Mouse (Mus musculus): ENCODE measurements around the gene Adamts4. TPM values are rescaled to one million over a fixed set of nuclear protein-coding genes. Genes with fewer than 3 reads are reported as not detected.

Adamts4 gene
- polyA plus RNA-seq, 1 experiment from 2014 or later, result 5.0 TPM

DNA sequence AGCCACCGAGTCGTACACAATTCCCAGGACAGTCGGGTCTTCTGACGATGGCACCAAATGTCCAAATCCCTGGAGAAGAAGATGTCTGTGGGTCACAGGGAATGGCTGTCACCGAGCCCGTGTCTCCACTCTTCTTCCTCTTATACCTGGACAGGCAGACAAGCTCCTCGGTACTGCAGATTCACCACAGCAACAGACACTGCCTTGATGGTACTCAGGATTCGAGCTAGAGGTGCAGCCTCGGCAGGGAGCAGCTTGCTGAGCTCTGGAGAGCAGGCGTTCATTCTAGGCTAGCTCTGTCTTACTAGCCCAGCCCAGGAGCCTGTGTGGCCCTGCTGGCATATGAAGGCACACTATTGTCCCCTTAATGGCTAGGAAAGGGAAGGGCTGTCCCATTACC lies 27.5 kb downstream of the Adamts4 start:
- peaks cover 61% of the 10 kb centered on the region for H3K36me3 ChIP-seq (ENCODE audit: control insufficient read depth, insufficient read depth, low read length)
- no peak overlapping the region for H3K4me3 ChIP-seq (ENCODE audit: low read depth, low read length)
- H3K27me3 ChIP-seq (replicated peaks; ENCODE audit: control insufficient read depth, insufficient read depth, low read length), result no peaks in the 10 kb centered on the region
- H3K4me1 ChIP-seq (replicated peaks; ENCODE audit: control insufficient read depth, insufficient read depth, low read length), result peaks cover 12% of the 10 kb centered on the region
- H3K4me2 ChIP-seq (ENCODE audit: low read length), result no peak overlapping the region
- no peak overlapping the region for H3K9ac ChIP-seq (ENCODE audit: low read length)
- DNase-seq (ENCODE audit: low spot score) (no peak), ATAC-seq (replicated peaks; ENCODE audit: low FRiP score, low TSS enrichment, low read depth) (no peak)
- H3K9me3 ChIP-seq (ENCODE audit: control insufficient read depth, low read length), result no peaks in the 10 kb centered on the region
- no peak overlapping the region for H3K27ac ChIP-seq (ENCODE audit: low read depth)
- 88% methylated on average over 10 of the region's 10 CpGs for WGBS

DNA sequence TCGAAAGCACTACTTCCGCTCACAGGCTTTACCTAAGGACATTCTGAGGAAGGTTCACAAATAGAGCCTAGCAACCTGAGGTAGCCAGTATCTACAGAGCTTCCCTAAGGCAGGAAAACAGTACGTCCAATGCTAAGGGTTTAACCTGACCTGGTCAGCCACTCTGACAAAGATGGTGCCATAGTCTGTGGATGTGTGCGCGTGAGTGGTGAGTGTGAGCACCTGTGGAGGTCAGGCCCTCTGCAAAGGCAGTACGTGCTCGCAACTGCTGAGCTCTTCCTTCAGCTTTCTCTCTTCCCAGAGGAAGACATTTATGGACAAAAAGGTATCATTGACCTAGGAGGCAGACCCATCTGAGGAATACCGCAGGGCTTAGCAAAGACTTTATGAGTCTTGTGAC lies 28.2 kb downstream of the Adamts4 start:
- DNase-seq (ENCODE audit: low spot score) (peak; percentile 23), ATAC-seq (replicated peaks; ENCODE audit: low FRiP score, low TSS enrichment, low read depth) (no peak)
- no peak overlapping the region for H3K9ac ChIP-seq (ENCODE audit: low read length)
- no peaks in the 10 kb centered on the region for H3K27me3 ChIP-seq (replicated peaks; ENCODE audit: control insufficient read depth, insufficient read depth, low read length)
- peaks cover 12% of the 10 kb centered on the region for H3K4me1 ChIP-seq (replicated peaks; ENCODE audit: control insufficient read depth, insufficient read depth, low read length)
- 94% methylated on average over 8 of the region's 8 CpGs for WGBS
- no peak overlapping the region for H3K4me2 ChIP-seq (ENCODE audit: low read length)
- no peak overlapping the region for H3K4me3 ChIP-seq (ENCODE audit: low read depth, low read length)
- H3K9me3 ChIP-seq (ENCODE audit: control insufficient read depth, low read length), result no peaks in the 10 kb centered on the region
- H3K36me3 ChIP-seq (ENCODE audit: control insufficient read depth, insufficient read depth, low read length), result peaks cover 61% of the 10 kb centered on the region
- H3K27ac ChIP-seq (ENCODE audit: low read depth), result no peak overlapping the region

DNA sequence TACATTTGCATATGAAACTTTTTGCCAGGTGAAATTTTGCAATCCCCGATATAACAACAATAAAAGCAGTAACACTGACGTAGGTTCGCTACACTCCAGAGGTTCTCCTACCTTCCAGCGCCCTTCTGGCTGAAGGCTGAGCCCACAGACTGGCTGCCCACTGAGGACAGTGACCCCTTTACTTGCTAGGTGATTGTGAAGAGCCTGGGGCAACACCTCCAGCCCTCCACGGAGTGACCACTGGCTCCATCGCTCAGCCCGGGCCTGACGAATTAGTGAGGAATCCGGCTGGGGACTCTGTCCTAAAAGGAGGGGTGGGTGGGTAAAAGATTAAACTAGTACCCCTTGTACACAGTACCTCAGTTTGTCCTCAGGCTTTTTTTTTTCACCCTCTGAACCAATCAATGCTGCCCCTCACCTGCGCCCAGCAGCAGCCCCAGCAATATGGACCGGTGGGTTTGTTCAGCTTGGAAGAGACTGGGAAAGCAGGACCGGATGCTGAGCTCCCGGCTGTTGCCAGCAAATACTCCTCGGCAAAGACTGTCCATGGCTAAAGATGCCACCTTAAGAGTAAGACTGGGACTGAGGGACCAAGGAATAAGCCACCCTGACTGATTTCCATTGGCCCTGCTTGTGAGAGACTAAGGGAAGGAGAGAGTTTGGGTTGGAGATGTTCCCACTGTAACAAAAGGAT lies 28.9 kb downstream of the Adamts4 start:
- H3K9ac ChIP-seq (ENCODE audit: low read length), result no peak overlapping the region
- H3K4me3 ChIP-seq (ENCODE audit: low read depth, low read length), result no peak overlapping the region
- peaks cover 61% of the 10 kb centered on the region for H3K36me3 ChIP-seq (ENCODE audit: control insufficient read depth, insufficient read depth, low read length)
- H3K4me1 ChIP-seq (replicated peaks; ENCODE audit: control insufficient read depth, insufficient read depth, low read length), result peaks cover 12% of the 10 kb centered on the region
- DNase-seq (ENCODE audit: low spot score) (peak; percentile 32), ATAC-seq (replicated peaks; ENCODE audit: low FRiP score, low TSS enrichment, low read depth) (no peak)
- 87% methylated on average over 14 of the region's 14 CpGs for WGBS
- no peak overlapping the region for H3K27ac ChIP-seq (ENCODE audit: low read depth)
- H3K27me3 ChIP-seq (replicated peaks; ENCODE audit: control insufficient read depth, insufficient read depth, low read length), result no peaks in the 10 kb centered on the region
- no peak overlapping the region for H3K4me2 ChIP-seq (ENCODE audit: low read length)
- no peaks in the 10 kb centered on the region for H3K9me3 ChIP-seq (ENCODE audit: control insufficient read depth, low read length)

DNA sequence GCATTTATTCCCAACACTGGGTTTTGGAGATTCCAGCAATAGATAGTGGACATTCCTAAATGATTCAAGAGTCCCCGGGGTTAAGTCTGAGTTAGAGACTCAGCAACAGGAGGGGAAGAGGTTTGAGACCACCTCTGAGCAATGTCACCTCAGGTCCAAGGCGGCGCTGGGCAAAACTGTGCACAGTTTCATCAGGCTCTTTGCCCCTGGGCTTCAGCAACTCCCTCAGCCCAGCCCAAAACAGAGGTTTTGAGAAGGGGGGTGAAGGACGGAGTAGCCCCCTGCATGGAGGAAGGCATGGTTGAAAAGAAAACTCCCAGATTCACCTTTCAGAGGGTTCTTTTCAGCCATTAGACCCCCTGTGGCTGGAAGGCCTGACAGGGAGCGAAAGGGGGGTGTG lies 29.5 kb downstream of the Adamts4 start:
- 61% methylated on average over 5 of the region's 5 CpGs for WGBS
- Histone ChIP-seq H3K4me3 (ENCODE audit: low read depth, low read length) (peak overlapping the region; percentile 69), H3K9me3 (ENCODE audit: control insufficient read depth, low read length) (no peaks in the 10 kb centered on the region), H3K9ac (ENCODE audit: low read length) (peak overlapping the region; percentile 67), H3K27ac (ENCODE audit: low read depth) (no peak overlapping the region), H3K36me3 (ENCODE audit: control insufficient read depth, insufficient read depth, low read length) (peaks cover 61% of the 10 kb centered on the region), H3K4me1 (replicated peaks; ENCODE audit: control insufficient read depth, insufficient read depth, low read length) (peaks cover 12% of the 10 kb centered on the region), H3K4me2 (ENCODE audit: low read length) (peak overlapping the region; percentile 90), H3K27me3 (replicated peaks; ENCODE audit: control insufficient read depth, insufficient read depth, low read length) (no peaks in the 10 kb centered on the region)
- DNase-seq (ENCODE audit: low spot score), result peak; percentile 40
- no peak for ATAC-seq (replicated peaks; ENCODE audit: low FRiP score, low TSS enrichment, low read depth)

DNA sequence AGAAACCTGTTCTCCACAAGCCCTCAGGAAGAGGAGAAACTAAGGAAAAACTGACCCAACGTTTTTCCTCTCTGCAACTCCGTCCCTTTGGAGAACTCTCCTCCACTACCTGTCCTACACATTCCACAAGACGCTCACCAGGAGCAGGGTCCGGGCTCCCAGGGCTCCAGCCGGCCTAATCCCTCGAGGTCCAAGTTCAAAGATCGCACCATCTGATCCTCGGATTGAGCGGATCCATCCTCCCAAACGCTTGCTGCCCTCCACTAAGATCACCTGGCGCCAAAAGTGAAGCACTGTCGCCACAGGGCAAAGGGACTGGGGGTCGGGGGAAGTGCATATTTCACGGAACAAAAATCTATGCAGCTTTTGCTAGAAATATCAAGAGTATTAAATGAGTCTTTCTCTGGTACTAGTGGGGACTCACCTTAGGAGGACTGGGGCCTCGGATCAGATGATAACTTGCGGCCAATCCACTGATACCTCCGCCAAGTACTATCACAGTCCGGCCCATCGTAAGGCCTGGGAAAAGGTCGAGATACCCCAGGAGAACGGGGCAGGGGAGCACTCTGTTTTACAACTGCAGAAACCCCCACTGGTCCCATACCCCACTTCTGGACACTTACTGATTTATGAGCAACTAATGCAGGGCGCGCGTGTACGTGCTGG lies 30.2 kb downstream of the Adamts4 start:
- WGBS, result under 1% methylated on average over 25 of the region's 25 CpGs
- no peaks in the 10 kb centered on the region for H3K27me3 ChIP-seq (replicated peaks; ENCODE audit: control insufficient read depth, insufficient read depth, low read length)
- H3K4me2 ChIP-seq (ENCODE audit: low read length), result peak overlapping the region; percentile 90
- 0 out of 2 replicates have a peak overlapping the region, but pooled peaks have one; percentile 9 for H3K27ac ChIP-seq (ENCODE audit: low read depth)
- H3K9me3 ChIP-seq (ENCODE audit: control insufficient read depth, low read length), result no peaks in the 10 kb centered on the region
- peaks cover 12% of the 10 kb centered on the region for H3K4me1 ChIP-seq (replicated peaks; ENCODE audit: control insufficient read depth, insufficient read depth, low read length)
- peak; percentile 22; the same call in 1 of the 2 replicates for ATAC-seq (replicated peaks; ENCODE audit: low FRiP score, low TSS enrichment, low read depth)
- peak; percentile 55 for DNase-seq (ENCODE audit: low spot score)
- peak overlapping the region; percentile 69 for H3K4me3 ChIP-seq (ENCODE audit: low read depth, low read length)
- H3K36me3 ChIP-seq (ENCODE audit: control insufficient read depth, insufficient read depth, low read length), result peaks cover 61% of the 10 kb centered on the region
- peak overlapping the region; percentile 67 for H3K9ac ChIP-seq (ENCODE audit: low read length)

DNA sequence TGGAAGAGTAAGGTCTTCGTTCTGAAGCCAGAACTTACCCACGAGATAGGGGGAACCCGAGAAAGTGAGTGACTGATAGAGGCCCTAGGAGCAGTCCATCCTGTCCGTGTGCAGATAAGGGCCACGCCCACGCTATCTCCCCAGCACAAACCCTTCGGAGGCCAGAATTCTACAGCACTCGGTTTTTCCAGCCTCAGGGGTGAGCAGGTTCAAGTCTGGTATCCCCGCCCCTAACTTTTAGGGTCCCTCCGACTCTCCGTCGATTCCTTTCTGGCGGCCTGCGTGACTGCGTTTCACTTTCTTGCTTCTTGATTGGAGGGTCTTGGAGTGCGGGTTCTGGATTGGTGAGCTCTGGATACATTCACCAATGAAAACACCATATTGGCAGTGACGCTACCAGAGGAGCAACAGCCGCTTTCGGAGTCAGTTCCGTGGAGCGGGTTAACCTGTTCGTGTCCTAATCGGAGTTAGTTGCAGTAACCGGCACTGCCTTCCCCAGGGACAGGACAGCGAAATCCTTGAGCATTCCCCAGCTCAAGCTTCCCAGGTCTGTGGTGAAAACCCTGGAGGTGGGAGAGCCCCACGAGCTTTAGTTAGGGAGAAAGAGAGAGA lies 30.8 kb downstream of the Adamts4 start, which contains the start of gene Ppox:
Gene Ppox, minus strand, starts transcription at position 271 of the 612 bp plus-strand sequence.
- Histone ChIP-seq H3K36me3 (ENCODE audit: control insufficient read depth, insufficient read depth, low read length) (peaks cover 61% of the 10 kb centered on the region), H3K4me2 (ENCODE audit: low read length) (peak within 1 kb of the TSS; percentile 90), H3K27me3 (replicated peaks; ENCODE audit: control insufficient read depth, insufficient read depth, low read length) (no peaks in the 10 kb centered on the region), H3K27ac (ENCODE audit: low read depth) (peak within 1 kb of the TSS; percentile 60; the same call in 1 of the 2 replicates), H3K9ac (ENCODE audit: low read length) (peak within 1 kb of the TSS; percentile 67), H3K4me3 (ENCODE audit: low read depth, low read length) (peak within 1 kb of the TSS; percentile 69), H3K9me3 (ENCODE audit: control insufficient read depth, low read length) (no peaks in the 10 kb centered on the region), H3K4me1 (replicated peaks; ENCODE audit: control insufficient read depth, insufficient read depth, low read length) (peaks cover 12% of the 10 kb centered on the region)
- ATAC-seq (replicated peaks; ENCODE audit: low FRiP score, low TSS enrichment, low read depth), result peak; percentile 97
- peak; percentile 93 for DNase-seq (ENCODE audit: low spot score)
- 1% methylated on average over 26 of the region's 26 CpGs for WGBS

DNA sequence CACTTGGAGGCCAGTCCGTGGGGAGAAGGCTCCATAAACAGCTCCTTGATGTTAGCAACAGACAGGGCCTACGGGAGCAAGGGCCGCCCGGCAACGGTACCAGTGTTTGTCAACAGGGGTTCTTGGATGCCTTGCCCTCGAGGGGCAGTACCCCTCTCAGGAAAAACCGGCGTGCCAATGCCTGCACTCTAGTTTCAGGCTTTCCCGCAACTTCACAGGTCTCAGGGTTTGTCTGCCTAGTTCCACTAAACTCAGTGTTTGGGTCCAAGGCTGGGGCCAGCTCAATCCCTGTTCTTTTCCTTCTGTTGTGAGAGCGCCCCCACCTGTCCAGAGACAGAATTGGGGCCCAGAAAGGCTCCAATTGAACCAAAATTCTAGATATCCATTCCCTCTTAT lies 31.3 kb downstream of the Adamts4 start:
- Histone ChIP-seq H3K9me3 (ENCODE audit: control insufficient read depth, low read length) (no peaks in the 10 kb centered on the region), H3K36me3 (ENCODE audit: control insufficient read depth, insufficient read depth, low read length) (peaks cover 61% of the 10 kb centered on the region), H3K27me3 (replicated peaks; ENCODE audit: control insufficient read depth, insufficient read depth, low read length) (no peaks in the 10 kb centered on the region), H3K4me1 (replicated peaks; ENCODE audit: control insufficient read depth, insufficient read depth, low read length) (peaks cover 12% of the 10 kb centered on the region), H3K27ac (ENCODE audit: low read depth) (peak overlapping the region; percentile 60; the same call in 1 of the 2 replicates), H3K4me3 (ENCODE audit: low read depth, low read length) (peak overlapping the region; percentile 69), H3K4me2 (ENCODE audit: low read length) (peak overlapping the region; percentile 90), H3K9ac (ENCODE audit: low read length) (peak overlapping the region; percentile 41)
- ATAC-seq (replicated peaks; ENCODE audit: low FRiP score, low TSS enrichment, low read depth) (peak; percentile 48), DNase-seq (ENCODE audit: low spot score) (no peak)
- 2% methylated on average over 10 of the region's 10 CpGs for WGBS

DNA sequence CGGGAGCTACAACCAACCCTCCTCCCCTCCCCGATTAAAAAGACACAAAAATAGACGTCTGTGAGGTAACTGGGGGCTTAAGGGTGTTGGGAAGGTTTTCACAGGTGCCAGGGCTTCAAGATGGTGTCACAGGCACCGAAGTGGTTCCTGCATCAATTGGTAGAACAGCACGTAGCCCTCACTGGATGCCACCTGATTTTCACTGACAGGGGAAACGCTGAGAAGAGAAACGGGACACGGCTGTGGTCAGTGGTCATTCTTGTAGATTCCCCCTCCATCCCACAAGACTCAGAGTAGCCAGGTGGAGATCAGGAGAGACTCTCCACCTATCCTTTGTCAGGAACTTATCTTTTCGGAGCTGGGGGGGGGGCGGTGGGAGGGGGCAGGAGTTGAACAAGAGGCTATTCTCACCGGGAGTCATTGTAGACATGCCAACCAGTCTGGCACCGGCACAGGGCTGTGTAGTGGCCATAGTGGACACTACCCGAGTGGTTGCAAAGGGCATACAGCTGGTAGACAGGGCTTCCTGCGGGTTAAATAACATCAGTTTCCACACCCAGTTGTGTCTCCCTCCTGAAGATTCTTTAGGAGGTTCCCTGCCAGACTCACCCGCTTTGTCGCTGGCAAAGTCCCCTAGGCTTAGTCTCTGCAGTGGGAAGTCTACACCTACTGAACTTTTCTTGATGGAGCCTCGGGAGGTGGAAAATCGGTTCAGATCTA lies 32.0 kb downstream of the Adamts4 start:
- Histone ChIP-seq H3K27me3 (replicated peaks; ENCODE audit: control insufficient read depth, insufficient read depth, low read length) (no peaks in the 10 kb centered on the region), H3K4me3 (ENCODE audit: low read depth, low read length) (peak overlapping the region; percentile 69; the same call in 1 of the 2 replicates), H3K36me3 (ENCODE audit: control insufficient read depth, insufficient read depth, low read length) (peaks cover 56% of the 10 kb centered on the region), H3K9me3 (ENCODE audit: control insufficient read depth, low read length) (no peaks in the 10 kb centered on the region), H3K9ac (ENCODE audit: low read length) (peak overlapping the region; percentile 41; the same call in 1 of the 2 replicates), H3K4me1 (replicated peaks; ENCODE audit: control insufficient read depth, insufficient read depth, low read length) (peaks cover 17% of the 10 kb centered on the region), H3K27ac (ENCODE audit: low read depth) (peak overlapping the region; percentile 60; the same call in 1 of the 2 replicates), H3K4me2 (ENCODE audit: low read length) (peak overlapping the region; percentile 90)
- no peak for ATAC-seq (replicated peaks; ENCODE audit: low FRiP score, low TSS enrichment, low read depth)
- DNase-seq (ENCODE audit: low spot score), result no peak
- WGBS, result 77% methylated on average over 18 of the region's 18 CpGs

All from intestine, embryonic 14.5 days (tissue).